Mouse (Mus musculus): ENCODE measurements around the gene S100a14. TPM values are rescaled to one million over a fixed set of nuclear protein-coding genes. Genes with fewer than 3 reads are reported as not detected.

The S100a14 gene
- polyA plus RNA-seq, 1 experiment from 2014 or later, result 2.2 TPM

DNA sequence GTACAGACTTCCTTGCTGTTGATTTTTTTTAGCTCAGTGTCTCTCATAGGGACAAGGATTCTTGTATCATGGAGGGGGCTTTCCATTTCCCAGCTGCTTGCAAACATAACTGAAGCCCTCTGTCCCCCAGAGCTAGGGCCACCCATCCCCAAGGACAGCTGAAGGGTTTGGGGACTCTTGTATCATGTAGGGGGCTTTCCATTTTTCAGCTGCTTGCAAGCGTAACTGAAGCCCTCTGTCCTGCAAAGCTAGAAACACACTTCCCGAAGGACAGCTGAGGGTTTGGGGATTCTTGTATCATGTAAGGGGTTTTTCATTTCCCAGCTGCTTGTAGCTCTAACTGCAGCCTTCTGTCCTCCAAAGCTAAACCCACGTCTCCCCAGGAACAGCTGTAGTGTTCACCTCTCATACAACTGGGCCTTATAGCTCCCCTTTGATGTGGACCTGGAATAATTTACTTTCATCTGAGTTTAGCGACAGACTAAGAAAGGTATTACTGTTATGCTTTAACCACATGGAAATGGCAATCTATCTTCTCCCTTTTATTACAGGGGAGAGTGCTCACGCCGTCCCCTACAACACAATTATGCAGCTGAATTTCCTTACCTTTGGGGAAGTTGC, 33.5 kb downstream of the S100a14 start, which contains the start of gene S100a3:
Gene S100a3 (plus strand): TSS at position 571 of the 621 bp plus-strand sequence.
- Histone ChIP-seq H3K4me3 (no peak within 1 kb of the TSS), H3K36me3 (no peaks in the 10 kb centered on the region), H3K4me1 (no peaks in the 10 kb centered on the region), H3K9me3 (no peaks in the 10 kb centered on the region), H3K9ac (no peak within 1 kb of the TSS), H3K4me2 (replicated peaks) (no peak within 1 kb of the TSS), H3K27me3 (no peaks in the 10 kb centered on the region), H3K27ac (no peak within 1 kb of the TSS)
- 69% methylated on average over 6 of the region's 6 CpGs for WGBS
- ATAC-seq (ENCODE audit: insufficient number of reproducible peaks, insufficient read depth, low FRiP score, low TSS enrichment), result no peak

- Histone ChIP-seq H3K9ac (no peak overlapping the region), H3K27ac (no peak overlapping the region), H3K4me2 (replicated peaks) (no peak overlapping the region), H3K36me3 (no peaks in the 10 kb centered on the region), H3K4me1 (no peaks in the 10 kb centered on the region), H3K27me3 (no peaks in the 10 kb centered on the region), H3K9me3 (no peaks in the 10 kb centered on the region), H3K4me3 (no peak overlapping the region)
- WGBS, result 84% methylated on average over 5 of the region's 5 CpGs
- ATAC-seq (ENCODE audit: insufficient number of reproducible peaks, insufficient read depth, low FRiP score, low TSS enrichment), result no peak
Observed at GRCm38 (mm10) chr3:90574691-90575090, 48.0 kb downstream of the S100a14 start.

- no peak overlapping the region for H3K27ac ChIP-seq
- no peaks in the 10 kb centered on the region for H3K9me3 ChIP-seq
- H3K4me1 ChIP-seq, result no peaks in the 10 kb centered on the region
- ATAC-seq (ENCODE audit: insufficient number of reproducible peaks, insufficient read depth, low FRiP score, low TSS enrichment), result no peak
- H3K4me2 ChIP-seq (replicated peaks), result no peak overlapping the region
- no peaks in the 10 kb centered on the region for H3K36me3 ChIP-seq
- no peak overlapping the region for H3K9ac ChIP-seq
- no peak overlapping the region for H3K4me3 ChIP-seq
- 85% methylated on average over 3 of the region's 3 CpGs for WGBS
- H3K27me3 ChIP-seq, result no peaks in the 10 kb centered on the region
Observed at GRCm38 (mm10) chr3:90575320-90575719, 48.7 kb downstream of the S100a14 start.

GRCm38 (mm10) chr3:90576351-90577001, 49.8 kb downstream of the S100a14 start:
- H3K36me3 ChIP-seq, result no peaks in the 10 kb centered on the region
- no peak overlapping the region for H3K4me3 ChIP-seq
- no peak for ATAC-seq (ENCODE audit: insufficient number of reproducible peaks, insufficient read depth, low FRiP score, low TSS enrichment)
- H3K9ac ChIP-seq, result no peak overlapping the region
- H3K9me3 ChIP-seq, result no peaks in the 10 kb centered on the region
- no peak overlapping the region for H3K4me2 ChIP-seq (replicated peaks)
- no peaks in the 10 kb centered on the region for H3K4me1 ChIP-seq
- H3K27me3 ChIP-seq, result no peaks in the 10 kb centered on the region
- H3K27ac ChIP-seq, result no peak overlapping the region
- 73% methylated on average over 10 of the region's 10 CpGs for WGBS

Other genes with a start within 250 kb of the S100a14 start
- gene Gatad2b, start 233.7 kb upstream of the S100a14 start, polyA plus RNA-seq (2016; fragmentation: Nextera tagmentation; extraction: Ambion mirVana), result 16.6 and 18.2 TPM in 2 replicates
- 42.8 and 44.8 TPM in 2 replicates for gene Slc27a3, start 136.9 kb upstream of the S100a14 start, polyA plus RNA-seq (2016; fragmentation: Nextera tagmentation; extraction: Ambion mirVana)
- gene Ints3, start 93.2 kb upstream of the S100a14 start, polyA plus RNA-seq (2016; fragmentation: Nextera tagmentation; extraction: Ambion mirVana), result 43.6 and 45.2 TPM in 2 replicates
- gene Npr1, start 61.0 kb upstream of the S100a14 start, polyA plus RNA-seq (2016; fragmentation: Nextera tagmentation; extraction: Ambion mirVana), result 4.0 and 5.0 TPM in 2 replicates
- gene Ilf2, start 50.7 kb upstream of the S100a14 start, polyA plus RNA-seq (2016; fragmentation: Nextera tagmentation; extraction: Ambion mirVana), result 301 and 311 TPM in 2 replicates
- gene Snapin, start 35.8 kb upstream of the S100a14 start, polyA plus RNA-seq (2016; fragmentation: Nextera tagmentation; extraction: Ambion mirVana), result 74.0 and 76.3 TPM in 2 replicates
- 197 and 209 TPM in 2 replicates for gene Chtop, start 17.4 kb upstream of the S100a14 start, polyA plus RNA-seq (2016; fragmentation: Nextera tagmentation; extraction: Ambion mirVana)
- gene S100a1, start 12.5 kb upstream of the S100a14 start, polyA plus RNA-seq (2016; fragmentation: Nextera tagmentation; extraction: Ambion mirVana), result 10.3 and 11.2 TPM in 2 replicates
- 15.0 and 17.4 TPM in 2 replicates for gene S100a13, start 12.4 kb upstream of the S100a14 start, polyA plus RNA-seq (2016; fragmentation: Nextera tagmentation; extraction: Ambion mirVana)
- 56.1 and 58.0 TPM in 2 replicates for gene S100a16, start 10.4 kb downstream of the S100a14 start, polyA plus RNA-seq (2016; fragmentation: Nextera tagmentation; extraction: Ambion mirVana)
- gene S100a3, start 33.7 kb downstream of the S100a14 start, polyA plus RNA-seq (2016; fragmentation: Nextera tagmentation; extraction: Ambion mirVana), result not detected in 2 replicates
- gene S100a2, start 63.4 kb downstream of the S100a14 start, polyA plus RNA-seq (2016; fragmentation: Nextera tagmentation; extraction: Ambion mirVana), result not detected in 2 replicates
- gene Gm42674, start 75.0 kb downstream of the S100a14 start, polyA plus RNA-seq (2016; fragmentation: Nextera tagmentation; extraction: Ambion mirVana), result not detected in 2 replicates
- gene S100a4, start 76.9 kb downstream of the S100a14 start, polyA plus RNA-seq (2016; fragmentation: Nextera tagmentation; extraction: Ambion mirVana), result 4.0 and 7.2 TPM in 2 replicates
- 0.85 and 0.91 TPM in 2 replicates for gene S100a5, start 81.7 kb downstream of the S100a14 start, polyA plus RNA-seq (2016; fragmentation: Nextera tagmentation; extraction: Ambion mirVana)
- gene S100a6, start 86.0 kb downstream of the S100a14 start, polyA plus RNA-seq (2016; fragmentation: Nextera tagmentation; extraction: Ambion mirVana), result 37.8 and 42.0 TPM in 2 replicates
- gene S100a7a, start 127.2 kb downstream of the S100a14 start, polyA plus RNA-seq (2016; fragmentation: Nextera tagmentation; extraction: Ambion mirVana), result 0.13 and 0.36 TPM in 2 replicates
- gene S100a8, start 142.1 kb downstream of the S100a14 start, polyA plus RNA-seq (2016; fragmentation: Nextera tagmentation; extraction: Ambion mirVana), result 16.8 and 18.3 TPM in 2 replicates
- 8.6 and 11.9 TPM in 2 replicates for gene S100a9, start 168.9 kb downstream of the S100a14 start, polyA plus RNA-seq (2016; fragmentation: Nextera tagmentation; extraction: Ambion mirVana)
- gene Pglyrp4, start 200.1 kb downstream of the S100a14 start, polyA plus RNA-seq (2016; fragmentation: Nextera tagmentation; extraction: Ambion mirVana), result not detected in 2 replicates